9 mouse cellular contexts compared by ENCODE assay signal in genomic region chr11:54478414-54478813, GRCm38 (mm10). TPM values are rescaled to one million over a fixed set of nuclear protein-coding genes. Genes with fewer than 3 reads are reported as not detected.
A peak's percentile ranks its signal among the peaks of the same experiment; 100 is the strongest.
DNase-seq lines count a peak whose midpoint lies in the region; ATAC-seq and TF ChIP-seq lines count a peak whose summit lies in the region.
"Had no signal": no experiment of that assay in that cellular context is flagged by ENCODE, and none has a peak within 500 bp of the region (broad histone marks: within the 10 kb centered on the region; RNA-seq: fewer than 3 reads in every experiment).

No protein-coding gene starts in this region.

- H3K4me1 ChIP-seq in E14TG2a.4 (replicated peaks; ENCODE audit: low read depth, low read length), result no peaks in the 10 kb centered on the region
- H3K4me1 ChIP-seq in forebrain, embryonic 11.5 days (replicated peaks; ENCODE audit: control insufficient read depth, insufficient read depth, low read length), result no peaks in the 10 kb centered on the region
- H3K4me1 ChIP-seq: stomach, embryonic 15.5 days had no signal

- no peak for ATAC-seq in forebrain, embryonic 11.5 days (replicated peaks; ENCODE audit: low FRiP score)

- no peak overlapping the region for H3K4me2 ChIP-seq in forebrain, embryonic 11.5 days (ENCODE audit: low read depth, low read length, severe bottlenecking)
- H3K4me2 ChIP-seq: stomach, embryonic 15.5 days had no signal

- peaks cover 5% of the 10 kb centered on the region; the same call in 1 of the 2 replicates for H3K36me3 ChIP-seq in E14TG2a.4 (ENCODE audit: insufficient read depth, low read length)
- H3K36me3 ChIP-seq in forebrain, embryonic 11.5 days (ENCODE audit: control insufficient read depth, insufficient read depth, low read length), result peaks cover 3% of the 10 kb centered on the region; the same call in 1 of the 2 replicates
- H3K36me3 ChIP-seq: stomach, embryonic 15.5 days had no signal

- TF ChIP-seq CTCF in E14TG2a.4 (conservative IDR thresholded peaks at IDR 0.05; ENCODE audit: low read length), result peak; percentile 40

- DNase-seq in kidney, adult 9 months, result peak; percentile 14
- no peak for DNase-seq in kidney, adult 8-10 months
- peak; percentile 62 for DNase-seq in ZHBTc4 (ENCODE audit: low read depth, low spot score)
- peak; percentile 12 for DNase-seq in mesoderm, embryonic 11.5 days (ENCODE audit: low read depth, low spot score)
- DNase-seq in urinary bladder, postnatal 4 days (ENCODE audit: low spot score in 2 of 2), result no peak
- DNase-seq in spleen, postnatal 14 days (ENCODE audit: low spot score in 2 of 2), result no peak
- no peak for DNase-seq in forebrain, embryonic 11.5 days (ENCODE audit: low spot score)

- 90% methylated on average over 1 of the region's 1 CpGs for WGBS in forebrain, embryonic 11.5 days

- no peaks in the 10 kb centered on the region for H3K27me3 ChIP-seq in E14TG2a.4 (ENCODE audit: insufficient read depth, low read length)
- H3K27me3 ChIP-seq in forebrain, embryonic 11.5 days (ENCODE audit: control insufficient read depth, insufficient read depth, low read length), result no peaks in the 10 kb centered on the region
- H3K27me3 ChIP-seq: stomach, embryonic 15.5 days had no signal

- no peak overlapping the region for H3K9ac ChIP-seq in forebrain, embryonic 11.5 days (ENCODE audit: low read length)
- H3K9ac ChIP-seq: stomach, embryonic 15.5 days had no signal

- H3K9me3 ChIP-seq in E14TG2a.4 (ENCODE audit: low read length), result no peaks in the 10 kb centered on the region
- no peaks in the 10 kb centered on the region for H3K9me3 ChIP-seq in forebrain, embryonic 11.5 days (ENCODE audit: control insufficient read depth, low read length)
- H3K9me3 ChIP-seq: stomach, embryonic 15.5 days had no signal

- H3K4me3 ChIP-seq in E14TG2a.4 (replicated peaks; ENCODE audit: low read length), result no peak overlapping the region
- no peak overlapping the region for H3K4me3 ChIP-seq in forebrain, embryonic 11.5 days (ENCODE audit: low read depth, low read length)
- H3K4me3 ChIP-seq: stomach, embryonic 15.5 days had no signal

- H3K27ac ChIP-seq in forebrain, embryonic 11.5 days (ENCODE audit: low read depth, low read length), result no peak overlapping the region
- H3K27ac ChIP-seq: stomach, embryonic 15.5 days had no signal

RNA-seq across cellular contexts. Expression of gene Fnip1, which starts 40.4 kb away (rescaled TPM):
- 12.0 and 13.4 TPM in 2 replicates for polyA plus RNA-seq in forebrain, embryonic 11.5 days (2014; fragmentation: Nextera tagmentation; extraction: Ambion mirVana)

RNA-seq across cellular contexts. Expression of gene Rapgef6, which starts 44.2 kb away (rescaled TPM):
- 26.6 and 29.6 TPM in 2 replicates for polyA plus RNA-seq in forebrain, embryonic 11.5 days (2014; fragmentation: Nextera tagmentation; extraction: Ambion mirVana)

Comparison
In these comparisons a context has a peak if more than half of its experiments do, and no peak if none do; other contexts are left out.
1. DNase-seq: peak in kidney, adult 9 months (single experiment), ZHBTc4 (single experiment) and mesoderm, embryonic 11.5 days (single experiment); none in kidney, adult 8-10 months (0 of 2), urinary bladder, postnatal 4 days (0 of 2), spleen, postnatal 14 days (0 of 2) and forebrain, embryonic 11.5 days (single experiment).